Mouse (Mus musculus): ENCODE measurements around the gene D7Ertd443e. TPM values are rescaled to one million over a fixed set of nuclear protein-coding genes. Genes with fewer than 3 reads are reported as not detected.

Gene D7Ertd443e
- polyA plus RNA-seq, 1 experiment from 2014 or later: 0.18 TPM

DNA sequence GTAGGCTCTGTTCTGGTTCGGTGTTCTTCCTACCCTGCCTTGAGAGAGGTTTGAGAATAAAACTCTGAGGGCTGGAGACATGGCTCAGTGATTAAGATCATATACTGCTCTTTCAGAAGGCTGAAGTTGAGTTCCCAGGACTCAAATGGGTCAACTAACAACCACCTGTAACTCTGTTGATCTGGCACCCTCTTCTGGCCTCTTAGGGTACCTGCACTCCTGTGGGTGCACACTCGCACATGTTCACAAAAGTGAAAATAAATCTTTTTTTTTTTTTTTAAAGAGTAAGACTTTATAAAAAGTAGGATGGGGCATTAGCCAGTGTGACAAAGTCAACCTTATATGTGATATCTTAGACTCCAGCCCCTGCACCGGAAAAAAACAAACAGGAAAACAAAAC, 146.6 kb downstream of the D7Ertd443e start:
- 97% methylated on average over 3 of the region's 3 CpGs for WGBS
- Histone ChIP-seq H3K4me3 (ENCODE audit: low read depth, low read length) (no peak overlapping the region), H3K4me1 (ENCODE audit: control insufficient read depth, insufficient read depth, low read length) (no peaks in the 10 kb centered on the region), H3K9ac (ENCODE audit: low read depth, low read length) (no peak overlapping the region), H3K27ac (ENCODE audit: low read length) (no peak overlapping the region), H3K36me3 (ENCODE audit: control insufficient read depth, insufficient read depth, low read length) (no peaks in the 10 kb centered on the region), H3K4me2 (ENCODE audit: low read length) (no peak overlapping the region), H3K27me3 (ENCODE audit: control insufficient read depth, insufficient read depth, low read depth, low read length) (no peaks in the 10 kb centered on the region), H3K9me3 (replicated peaks; ENCODE audit: control insufficient read depth, low read length, poor library complexity, severe bottlenecking) (no peaks in the 10 kb centered on the region)
- no peak for ATAC-seq

DNA sequence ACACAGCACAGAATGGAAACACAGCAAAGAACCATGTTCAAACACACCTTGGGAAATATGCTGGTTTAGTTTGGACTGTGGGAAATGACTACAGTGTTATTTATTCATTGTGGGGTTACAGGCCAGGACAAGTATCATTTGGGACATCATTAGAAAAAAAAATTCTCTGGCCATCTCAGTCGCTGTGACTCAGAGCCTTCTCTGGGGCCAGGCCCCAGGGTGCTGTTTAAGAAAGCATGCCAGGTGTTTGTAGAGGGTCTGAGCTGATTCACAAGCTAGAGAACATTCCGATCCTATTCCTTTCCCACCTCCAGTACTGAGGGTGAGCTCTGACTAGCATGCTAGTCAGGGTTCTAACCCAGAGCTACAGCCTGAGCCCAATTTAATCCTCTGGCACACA, 148.1 kb downstream of the D7Ertd443e start:
- Histone ChIP-seq H3K27me3 (ENCODE audit: control insufficient read depth, insufficient read depth, low read depth, low read length) (no peaks in the 10 kb centered on the region), H3K4me2 (ENCODE audit: low read length) (no peak overlapping the region), H3K9ac (ENCODE audit: low read depth, low read length) (no peak overlapping the region)

DNA sequence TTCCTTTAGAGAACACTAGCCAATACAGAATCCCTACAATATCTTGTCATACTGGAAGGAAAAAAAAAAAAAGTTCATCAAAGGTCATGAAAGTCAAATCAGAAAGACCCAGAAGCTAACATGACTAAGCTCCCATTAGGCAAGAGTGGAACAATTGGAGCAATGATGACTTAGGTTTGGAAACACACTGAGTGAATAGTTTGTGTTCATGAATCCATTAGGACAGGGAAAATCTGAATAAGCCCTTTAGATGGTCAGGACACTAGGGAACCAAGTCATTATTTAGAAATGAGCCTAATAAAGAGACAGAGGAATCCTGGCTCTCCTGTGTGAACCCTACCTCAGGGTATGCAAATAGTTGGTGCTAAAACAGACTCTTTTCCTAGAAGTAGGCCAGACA, 148.7 kb downstream of the D7Ertd443e start:
- H3K27ac ChIP-seq (ENCODE audit: low read length): no peak overlapping the region
- no peak for ATAC-seq

More for the DNA sequence above, 148.1 kb downstream of the D7Ertd443e start:
- Histone ChIP-seq H3K9me3 (replicated peaks; ENCODE audit: control insufficient read depth, low read length, poor library complexity, severe bottlenecking) (no peaks in the 10 kb centered on the region), H3K27ac (ENCODE audit: low read length) (no peak overlapping the region), H3K4me3 (ENCODE audit: low read depth, low read length) (no peak overlapping the region), H3K36me3 (ENCODE audit: control insufficient read depth, insufficient read depth, low read length) (no peaks in the 10 kb centered on the region), H3K4me1 (ENCODE audit: control insufficient read depth, insufficient read depth, low read length) (no peaks in the 10 kb centered on the region)
- ATAC-seq: no peak
- WGBS: 74% methylated on average over 2 of the region's 2 CpGs

DNA sequence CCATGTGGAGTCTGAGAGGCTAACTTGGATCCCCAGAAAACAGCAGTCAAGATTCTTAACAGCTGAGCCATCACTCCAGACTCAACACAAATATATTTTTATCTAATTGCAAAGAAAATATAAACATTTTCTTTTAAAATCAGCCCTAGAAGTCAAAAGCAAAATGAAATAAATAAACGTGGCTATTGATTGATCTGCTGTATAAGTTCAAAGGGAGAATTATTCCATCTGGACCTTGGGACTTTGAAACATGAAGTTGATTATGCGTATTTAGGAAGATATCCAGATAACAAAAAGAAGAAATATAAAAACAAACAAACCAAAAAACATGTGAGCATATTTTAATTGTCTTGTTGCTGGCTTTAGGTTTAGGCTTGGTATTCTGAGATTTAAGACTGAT, 149.9 kb downstream of the D7Ertd443e start:
- no peak for ATAC-seq
- Histone ChIP-seq H3K27me3 (ENCODE audit: control insufficient read depth, insufficient read depth, low read depth, low read length) (no peaks in the 10 kb centered on the region), H3K4me3 (ENCODE audit: low read depth, low read length) (no peak overlapping the region), H3K9ac (ENCODE audit: low read depth, low read length) (no peak overlapping the region), H3K4me1 (ENCODE audit: control insufficient read depth, insufficient read depth, low read length) (no peaks in the 10 kb centered on the region; the same call in 1 of the 2 replicates), H3K27ac (ENCODE audit: low read length) (no peak overlapping the region), H3K36me3 (ENCODE audit: control insufficient read depth, insufficient read depth, low read length) (no peaks in the 10 kb centered on the region), H3K4me2 (ENCODE audit: low read length) (no peak overlapping the region), H3K9me3 (replicated peaks; ENCODE audit: control insufficient read depth, low read length, poor library complexity, severe bottlenecking) (no peaks in the 10 kb centered on the region)
- 84% methylated on average over 2 of the region's 2 CpGs for WGBS

More for the DNA sequence above, 148.7 kb downstream of the D7Ertd443e start:
- Histone ChIP-seq H3K4me1 (ENCODE audit: control insufficient read depth, insufficient read depth, low read length) (no peaks in the 10 kb centered on the region; the same call in 1 of the 2 replicates), H3K4me2 (ENCODE audit: low read length) (no peak overlapping the region), H3K36me3 (ENCODE audit: control insufficient read depth, insufficient read depth, low read length) (no peaks in the 10 kb centered on the region), H3K9me3 (replicated peaks; ENCODE audit: control insufficient read depth, low read length, poor library complexity, severe bottlenecking) (no peaks in the 10 kb centered on the region), H3K9ac (ENCODE audit: low read depth, low read length) (no peak overlapping the region), H3K27me3 (ENCODE audit: control insufficient read depth, insufficient read depth, low read depth, low read length) (no peaks in the 10 kb centered on the region), H3K4me3 (ENCODE audit: low read depth, low read length) (no peak overlapping the region)

DNA sequence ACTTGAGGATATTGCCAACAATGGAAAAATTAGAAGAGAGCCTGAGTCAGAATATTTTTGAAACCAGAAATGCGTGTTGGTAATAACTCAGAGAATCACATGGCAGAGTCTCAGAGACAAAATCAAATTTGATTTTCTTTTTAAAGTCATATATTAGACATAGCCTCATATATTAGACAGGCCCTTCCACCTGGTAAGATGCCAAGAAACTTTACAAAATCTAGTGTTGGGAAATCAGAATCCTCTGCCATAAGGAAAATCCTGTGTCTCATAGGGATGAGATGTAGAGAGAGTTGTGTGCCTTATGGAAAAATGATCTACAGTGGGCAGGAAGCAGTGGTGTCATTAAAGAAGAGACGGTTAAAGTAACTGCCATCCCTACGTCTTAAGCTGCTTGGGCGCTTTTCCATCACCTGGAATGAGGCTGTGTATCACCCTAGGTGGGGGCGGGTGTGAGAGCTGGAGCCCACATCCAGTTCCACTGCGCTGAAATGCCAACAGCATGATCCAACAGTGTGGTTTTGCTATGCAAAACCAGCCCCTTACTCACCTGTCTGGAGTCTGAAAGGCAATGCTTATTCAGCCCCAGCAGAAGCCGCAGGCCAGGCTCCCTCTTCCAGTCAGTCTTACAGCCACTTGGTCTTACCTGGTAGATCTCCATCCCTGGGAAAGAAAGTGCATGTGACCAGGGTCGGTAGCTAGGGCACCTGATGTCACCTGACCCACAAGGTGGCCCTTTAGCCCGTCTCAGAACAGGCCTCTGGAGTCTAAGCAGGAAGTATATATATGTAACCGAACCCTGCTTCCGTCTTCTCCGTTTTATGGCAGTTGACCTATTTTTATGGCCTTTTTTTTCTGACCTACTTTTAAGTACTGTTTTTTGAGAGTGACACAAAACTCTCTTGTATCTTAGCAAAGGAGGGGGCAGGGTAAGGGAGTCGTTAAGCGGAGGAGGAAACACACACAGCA, 153.8 kb downstream of the D7Ertd443e start, which contains the start of gene Adam12:
Gene Adam12 (minus strand): TSS at position 769 of the 969 bp plus-strand sequence.
- no peak for ATAC-seq
- H3K36me3 ChIP-seq (ENCODE audit: control insufficient read depth, insufficient read depth, low read length): no peaks in the 10 kb centered on the region
- no peak within 1 kb of the TSS for H3K4me3 ChIP-seq (ENCODE audit: low read depth, low read length)
- no peak within 1 kb of the TSS for H3K9ac ChIP-seq (ENCODE audit: low read depth, low read length)
- no peaks in the 10 kb centered on the region for H3K27me3 ChIP-seq (ENCODE audit: control insufficient read depth, insufficient read depth, low read depth, low read length)
- H3K4me2 ChIP-seq (ENCODE audit: low read length): no peak within 1 kb of the TSS
- no peaks in the 10 kb centered on the region for H3K9me3 ChIP-seq (replicated peaks; ENCODE audit: control insufficient read depth, low read length, poor library complexity, severe bottlenecking)
- 76% methylated on average over 14 of the region's 14 CpGs for WGBS
- no peak within 1 kb of the TSS for H3K27ac ChIP-seq (ENCODE audit: low read length)
- peaks cover 2% of the 10 kb centered on the region; the same call in 1 of the 2 replicates for H3K4me1 ChIP-seq (ENCODE audit: control insufficient read depth, insufficient read depth, low read length)

DNA sequence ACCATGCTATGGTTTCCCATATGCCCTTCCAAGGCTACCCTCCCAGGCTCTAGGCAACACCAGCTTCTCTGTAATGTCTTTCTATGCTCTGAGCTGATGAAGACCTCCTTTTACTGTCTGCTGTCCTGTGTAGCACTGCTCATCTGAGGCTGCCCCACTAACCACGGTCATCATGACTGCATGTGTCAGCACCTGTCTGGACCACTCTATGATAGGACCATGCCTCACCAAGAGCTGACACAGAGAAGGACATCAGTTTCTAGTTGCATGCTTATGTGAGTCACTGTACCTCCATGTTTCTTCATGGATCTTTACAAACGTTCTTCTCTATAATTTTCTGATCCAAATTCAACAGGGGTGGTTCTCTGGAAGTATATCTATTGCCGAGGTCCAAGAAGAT, 154.8 kb downstream of the D7Ertd443e start:
- ATAC-seq: no peak
- H3K36me3 ChIP-seq (ENCODE audit: control insufficient read depth, insufficient read depth, low read length): no peaks in the 10 kb centered on the region
- 86% methylated on average over 3 of the region's 3 CpGs for WGBS

DNA sequence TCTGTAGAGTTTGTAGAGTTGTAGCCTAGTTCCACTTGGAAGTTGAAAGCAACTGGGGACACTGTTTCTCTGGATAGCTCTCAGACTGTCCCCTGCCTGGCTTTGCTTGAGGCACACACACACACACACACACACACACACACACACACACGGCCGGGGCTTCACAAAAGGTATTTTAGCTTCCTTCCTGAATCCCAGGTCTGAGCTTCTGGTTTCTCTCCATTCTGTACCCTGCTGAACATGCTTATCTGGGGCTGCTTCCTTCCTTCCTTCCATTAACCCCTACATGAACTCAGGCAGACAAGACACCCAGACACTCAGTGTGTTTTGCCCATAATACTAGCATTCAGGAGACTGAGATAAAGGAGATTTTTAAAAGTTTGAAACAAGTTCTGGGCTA, 155.6 kb downstream of the D7Ertd443e start:
- Histone ChIP-seq H3K9ac (ENCODE audit: low read depth, low read length) (no peak overlapping the region), H3K27me3 (ENCODE audit: control insufficient read depth, insufficient read depth, low read depth, low read length) (peaks cover 8% of the 10 kb centered on the region), H3K9me3 (replicated peaks; ENCODE audit: control insufficient read depth, low read length, poor library complexity, severe bottlenecking) (no peaks in the 10 kb centered on the region), H3K4me3 (ENCODE audit: low read depth, low read length) (no peak overlapping the region), H3K36me3 (ENCODE audit: control insufficient read depth, insufficient read depth, low read length) (no peaks in the 10 kb centered on the region), H3K4me2 (ENCODE audit: low read length) (no peak overlapping the region), H3K27ac (ENCODE audit: low read length) (no peak overlapping the region), H3K4me1 (ENCODE audit: control insufficient read depth, insufficient read depth, low read length) (peaks cover 2% of the 10 kb centered on the region; the same call in 1 of the 2 replicates)
- WGBS: 93% methylated on average over 2 of the region's 2 CpGs
- no peak for ATAC-seq

More for the DNA sequence above, 154.8 kb downstream of the D7Ertd443e start:
- Histone ChIP-seq H3K27me3 (ENCODE audit: control insufficient read depth, insufficient read depth, low read depth, low read length) (peaks cover 7% of the 10 kb centered on the region), H3K9me3 (replicated peaks; ENCODE audit: control insufficient read depth, low read length, poor library complexity, severe bottlenecking) (no peaks in the 10 kb centered on the region), H3K27ac (ENCODE audit: low read length) (no peak overlapping the region), H3K4me1 (ENCODE audit: control insufficient read depth, insufficient read depth, low read length) (peaks cover 2% of the 10 kb centered on the region; the same call in 1 of the 2 replicates), H3K4me2 (ENCODE audit: low read length) (no peak overlapping the region), H3K9ac (ENCODE audit: low read depth, low read length) (no peak overlapping the region), H3K4me3 (ENCODE audit: low read depth, low read length) (no peak overlapping the region)

DNA sequence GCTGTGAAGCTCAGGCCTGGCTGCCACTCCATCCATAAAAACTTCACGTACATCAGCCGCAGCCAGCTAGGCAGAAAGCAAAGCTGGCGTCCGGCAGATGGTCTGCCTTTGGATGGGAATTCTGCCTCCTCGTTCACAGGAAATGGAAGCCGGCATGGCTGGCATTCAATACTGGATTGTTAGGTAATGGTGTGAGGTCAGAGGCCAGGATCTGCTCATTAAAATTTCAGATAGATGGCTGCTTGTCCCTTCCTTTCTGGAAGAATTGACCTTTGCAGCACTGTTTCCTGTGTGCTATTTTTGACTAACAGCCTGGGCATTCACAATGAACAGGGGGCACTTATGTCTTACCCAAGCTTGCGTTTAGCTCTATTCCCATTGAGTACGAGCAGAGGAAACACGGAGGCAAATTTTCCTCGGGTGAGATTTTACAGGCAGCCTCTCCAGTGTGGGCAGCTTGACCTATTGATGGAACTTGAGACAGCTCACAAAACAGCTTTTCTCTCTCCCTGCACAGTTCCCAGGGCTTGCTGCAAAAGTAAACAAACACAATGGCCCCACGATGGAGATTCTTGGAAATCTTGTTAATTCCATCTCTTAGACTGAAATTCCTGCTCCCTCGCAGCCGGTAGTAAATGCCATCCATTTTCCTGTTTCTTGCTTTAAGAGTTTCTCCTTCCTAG, 157.5 kb downstream of the D7Ertd443e start:
- Histone ChIP-seq H3K27me3 (ENCODE audit: control insufficient read depth, insufficient read depth, low read depth, low read length) (peaks cover 8% of the 10 kb centered on the region), H3K36me3 (ENCODE audit: control insufficient read depth, insufficient read depth, low read length) (no peaks in the 10 kb centered on the region), H3K9me3 (replicated peaks; ENCODE audit: control insufficient read depth, low read length, poor library complexity, severe bottlenecking) (no peaks in the 10 kb centered on the region), H3K27ac (ENCODE audit: low read length) (no peak overlapping the region), H3K4me2 (ENCODE audit: low read length) (no peak overlapping the region), H3K9ac (ENCODE audit: low read depth, low read length) (no peak overlapping the region), H3K4me1 (ENCODE audit: control insufficient read depth, insufficient read depth, low read length) (peaks cover 8% of the 10 kb centered on the region; the same call in 1 of the 2 replicates), H3K4me3 (ENCODE audit: low read depth, low read length) (no peak overlapping the region)
- WGBS: 38% methylated on average over 13 of the region's 13 CpGs
- no peak for ATAC-seq

DNA sequence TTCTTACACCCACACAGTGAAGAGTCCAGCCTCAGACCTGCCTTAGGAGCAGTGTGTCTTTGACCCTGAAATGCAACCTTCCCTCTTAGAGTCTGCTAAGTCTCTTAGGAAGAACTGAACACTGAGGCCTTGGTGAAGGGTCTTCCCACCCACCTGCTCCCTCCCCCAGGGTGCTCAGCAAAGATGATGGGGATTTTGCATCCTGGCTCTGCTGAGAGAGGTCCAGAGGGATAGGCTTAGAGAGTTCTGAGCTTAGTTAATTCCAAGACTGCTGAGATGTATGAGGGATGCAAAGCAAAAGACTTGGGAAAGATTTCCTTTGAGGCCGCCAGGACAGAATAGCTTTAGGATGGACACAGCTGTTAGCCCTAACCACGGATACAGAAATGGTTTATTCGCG, 158.4 kb downstream of the D7Ertd443e start:
- ATAC-seq: no peak
- WGBS: 71% methylated on average over 4 of the region's 4 CpGs
- Histone ChIP-seq H3K4me1 (ENCODE audit: control insufficient read depth, insufficient read depth, low read length) (peaks cover 8% of the 10 kb centered on the region; the same call in 1 of the 2 replicates), H3K36me3 (ENCODE audit: control insufficient read depth, insufficient read depth, low read length) (no peaks in the 10 kb centered on the region), H3K9me3 (replicated peaks; ENCODE audit: control insufficient read depth, low read length, poor library complexity, severe bottlenecking) (no peaks in the 10 kb centered on the region), H3K27me3 (ENCODE audit: control insufficient read depth, insufficient read depth, low read depth, low read length) (peaks cover 8% of the 10 kb centered on the region), H3K9ac (ENCODE audit: low read depth, low read length) (no peak overlapping the region), H3K4me3 (ENCODE audit: low read depth, low read length) (no peak overlapping the region), H3K4me2 (ENCODE audit: low read length) (no peak overlapping the region), H3K27ac (ENCODE audit: low read length) (no peak overlapping the region)

All from midbrain, embryonic 16.5 days (tissue).